Mouse (Mus musculus) midbrain, embryonic 13.5 days (tissue): Measurements from ENCODE around the gene Lrrc56. TPM values are rescaled to one million over a fixed set of nuclear protein-coding genes. Genes with fewer than 3 reads are reported as not detected.
A peak's percentile ranks its signal among the peaks of the same experiment; 100 is the strongest.

Experiments used
- ATAC-seq: fragments of 200-750 bp; cut with Nextera tagmentation; 2 replicates; pipeline ENCODE4 v1.8.0; 2017; ENCODE audit warnings: mild to moderate bottlenecking, moderate TSS enrichment, moderate library complexity
- H3K27ac ChIP-seq: fragments of 300-500 bp; sonication (generic); 2 replicates; pipeline ENCODE4 v1.5.1; 2015; ENCODE audit warnings: inconsistent platforms, mild to moderate bottlenecking, moderate library complexity
- H3K27me3 ChIP-seq: fragments of 300-500 bp; sonication (generic); 2 replicates; pipeline ENCODE4 v1.6.1; 2015; ENCODE audit warnings: mild to moderate bottlenecking, inconsistent platforms
- H3K36me3 ChIP-seq: fragments of 300-500 bp; sonication (generic); 2 replicates; pipeline ENCODE4 v1.6.1; 2015; ENCODE audit warnings: mild to moderate bottlenecking, inconsistent platforms
- H3K4me1 ChIP-seq: fragments of 300-500 bp; sonication (generic); replicated peaks from 2 replicates; pipeline ENCODE4 v1.6.1; 2015; ENCODE audit warnings: inconsistent platforms
- H3K4me2 ChIP-seq: fragments of 300-500 bp; sonication (generic); replicated peaks from 2 replicates; pipeline ENCODE4 v1.6.1; 2015; ENCODE audit warnings: moderate library complexity, mild to moderate bottlenecking, inconsistent platforms
- H3K4me3 ChIP-seq: fragments of 300-500 bp; sonication (generic); replicated peaks from 2 replicates; pipeline ENCODE4 v1.5.1; 2015; ENCODE audit warnings: mild to moderate bottlenecking, inconsistent platforms
- H3K9ac ChIP-seq: fragments of 300-500 bp; sonication (generic); replicated peaks from 2 replicates; pipeline ENCODE4 v1.6.1; 2015; ENCODE audit warnings: mild to moderate bottlenecking, inconsistent platforms
- H3K9me3 ChIP-seq: fragments of 300-500 bp; sonication (generic); 2 replicates; pipeline ENCODE4 v1.6.1; 2016; ENCODE audit warnings: mild to moderate bottlenecking, inconsistent platforms
- WGBS: fragments of 180-500 bp; shearing (Covaris S2); methylation state at CpG from one replicate; pipeline ENCODE4 v1.1.7; 2015; 5-methylcytosine and 5-hydroxymethylcytosine counted together
- polyA plus RNA-seq: library from polyadenylated mRNA; unstranded; fragments of >200 nt; fragmentation: Nextera tagmentation; extraction: Ambion mirVana; gene quantifications from 2 replicates; pipeline ENCODE4 v1.2.1, GENCODE M21; 2015

Gene Lrrc56
- polyA plus RNA-seq, 1 experiment from 2014 or later = 13.9 TPM

DNA sequence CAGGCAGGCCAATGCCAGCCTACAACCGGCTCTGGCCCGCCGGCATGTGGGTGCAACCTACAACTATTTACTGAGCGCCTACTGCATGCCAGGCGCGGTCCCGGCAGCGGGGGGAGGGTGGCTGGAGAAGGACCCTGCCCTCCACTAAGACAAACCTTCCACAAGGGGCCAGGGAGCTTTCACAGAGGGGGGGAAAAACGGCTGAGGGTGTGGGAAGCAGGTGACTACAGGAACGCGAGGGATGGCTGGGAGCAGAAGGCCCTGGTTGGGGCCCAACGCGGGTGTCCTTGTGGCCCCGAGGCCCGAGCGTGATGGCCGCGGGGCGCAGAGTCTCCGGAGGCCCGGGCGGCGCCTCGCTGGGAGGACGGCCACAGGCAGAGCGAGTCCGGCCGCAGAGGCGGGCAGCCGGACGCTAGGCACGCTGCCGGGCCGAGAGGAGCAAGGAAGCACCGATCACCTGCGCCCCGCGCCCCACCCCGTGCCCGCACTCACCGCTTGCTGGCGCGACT, 555 bp upstream of the Lrrc56 start:
- H3K4me1 ChIP-seq = peaks cover 32% of the 10 kb centered on the region
- H3K27me3 ChIP-seq = no peaks in the 10 kb centered on the region
- H3K9me3 ChIP-seq = no peaks in the 10 kb centered on the region
- peak overlapping the region; percentile 77 for H3K4me3 ChIP-seq
- WGBS = 1% methylated on average over 42 of the region's 43 CpGs
- peak; percentile 67 for ATAC-seq
- peak overlapping the region; percentile 98 for H3K4me2 ChIP-seq
- peaks cover 38% of the 10 kb centered on the region for H3K36me3 ChIP-seq
- H3K27ac ChIP-seq = peak overlapping the region; percentile 83
- H3K9ac ChIP-seq = peak overlapping the region; percentile 97

DNA sequence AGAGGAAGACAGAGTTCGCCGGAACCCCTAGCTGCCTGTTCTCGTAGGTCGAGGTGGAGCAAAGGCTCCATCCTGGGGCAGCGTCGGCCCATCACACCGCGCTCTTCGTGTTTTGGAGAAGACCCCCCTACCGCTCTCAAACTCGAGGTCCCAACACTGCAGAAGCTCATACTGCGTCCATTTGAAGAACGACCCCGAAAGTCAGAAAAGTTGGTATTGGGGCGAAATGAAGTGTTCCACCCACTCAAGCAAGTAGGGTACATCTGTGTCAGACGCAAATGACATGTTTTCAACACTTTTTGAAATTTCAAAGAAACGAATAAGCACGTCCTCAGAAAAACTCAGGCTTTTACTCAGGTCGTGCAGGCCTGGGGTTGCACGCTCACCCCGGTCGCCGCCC, 452 bp downstream of the Lrrc56 start:
- Histone ChIP-seq H3K4me1 (peaks cover 32% of the 10 kb centered on the region), H3K9ac (peak overlapping the region; percentile 70), H3K27ac (peak overlapping the region; percentile 85), H3K4me3 (peak overlapping the region; percentile 77), H3K4me2 (peak overlapping the region; percentile 98), H3K27me3 (no peaks in the 10 kb centered on the region), H3K9me3 (no peaks in the 10 kb centered on the region), H3K36me3 (peaks cover 30% of the 10 kb centered on the region)
- WGBS = under 1% methylated on average over 23 of the region's 23 CpGs
- ATAC-seq = no peak

DNA sequence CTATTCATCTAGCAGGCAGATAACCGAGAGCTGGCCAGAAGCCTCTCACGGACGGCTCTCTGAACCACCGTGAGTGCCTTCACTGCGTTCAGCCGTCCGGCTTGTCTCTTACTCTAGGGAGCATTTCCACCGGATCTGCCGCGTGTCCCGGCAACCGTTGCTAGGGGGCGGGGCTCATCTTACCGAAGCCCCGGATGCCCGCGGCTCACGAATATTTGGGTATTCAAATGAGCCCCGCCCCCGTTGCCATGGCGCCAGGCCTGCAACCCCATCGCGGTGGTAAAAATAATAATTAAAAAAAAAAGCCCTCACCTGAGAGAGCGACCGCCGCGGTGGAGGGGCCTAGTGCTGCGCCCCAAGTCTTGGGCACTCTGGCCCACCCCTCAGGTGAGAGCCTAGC, 873 bp downstream of the Lrrc56 start:
- Histone ChIP-seq H3K4me1 (peaks cover 32% of the 10 kb centered on the region), H3K4me3 (peak overlapping the region; percentile 77), H3K27ac (peak overlapping the region; percentile 85), H3K9ac (peak overlapping the region; percentile 70), H3K36me3 (peaks cover 25% of the 10 kb centered on the region), H3K9me3 (no peaks in the 10 kb centered on the region), H3K4me2 (peak overlapping the region; percentile 98), H3K27me3 (no peaks in the 10 kb centered on the region)
- under 1% methylated on average over 28 of the region's 28 CpGs for WGBS
- peak; percentile 39 for ATAC-seq

- Histone ChIP-seq H3K27ac (no peak overlapping the region), H3K36me3 (peaks cover 16% of the 10 kb centered on the region), H3K9ac (no peak overlapping the region; the same call in 1 of the 2 replicates), H3K4me2 (peak overlapping the region; percentile 98), H3K9me3 (no peaks in the 10 kb centered on the region), H3K27me3 (no peaks in the 10 kb centered on the region), H3K4me3 (peak overlapping the region; percentile 77; the same call in 1 of the 2 replicates), H3K4me1 (peaks cover 32% of the 10 kb centered on the region)
- WGBS = 96% methylated on average over 2 of the region's 2 CpGs
- ATAC-seq = no peak
Measured at GRCm38 (mm10) chr7:141195754-141196153, 1.8 kb downstream of the Lrrc56 start.

DNA sequence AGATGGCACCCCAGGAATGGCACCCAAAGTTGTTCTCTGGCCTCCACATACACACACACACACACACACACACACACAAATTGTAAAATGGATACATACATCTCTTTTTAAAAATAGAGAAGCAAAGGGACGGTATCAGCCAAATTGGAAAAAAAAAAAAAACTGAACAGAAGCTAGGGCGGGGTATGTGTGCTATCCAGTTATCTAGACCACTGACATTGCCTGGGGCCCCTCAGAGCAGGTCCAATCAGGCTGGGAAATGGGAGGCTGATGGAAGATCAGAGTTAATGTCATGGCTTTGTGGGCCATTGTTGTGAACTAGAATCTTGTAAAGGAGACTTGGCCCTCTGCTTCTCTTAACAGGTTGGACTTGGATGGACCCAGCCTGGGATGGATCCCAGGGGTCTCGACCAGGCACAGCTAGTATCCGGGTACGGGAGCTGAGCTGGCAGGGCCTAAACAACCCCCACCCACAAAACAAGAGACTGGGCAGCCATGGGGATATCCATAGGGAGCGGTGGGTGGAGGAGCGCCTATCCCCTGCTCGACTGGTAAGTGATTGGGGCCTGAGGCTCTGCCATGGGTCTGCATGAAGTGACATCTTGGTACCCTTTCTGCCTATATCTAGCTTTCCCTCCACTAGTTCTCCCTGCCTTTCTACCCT, 2.8 kb downstream of the Lrrc56 start:
- ATAC-seq = no peak
- no peak overlapping the region for H3K4me2 ChIP-seq
- no peak overlapping the region for H3K27ac ChIP-seq
- H3K27me3 ChIP-seq = no peaks in the 10 kb centered on the region
- 93% methylated on average over 8 of the region's 8 CpGs for WGBS
- H3K4me1 ChIP-seq = peaks cover 30% of the 10 kb centered on the region
- no peaks in the 10 kb centered on the region for H3K9me3 ChIP-seq
- peaks cover 6% of the 10 kb centered on the region for H3K36me3 ChIP-seq
- no peak overlapping the region for H3K9ac ChIP-seq
- H3K4me3 ChIP-seq = no peak overlapping the region

- Histone ChIP-seq H3K27me3 (no peaks in the 10 kb centered on the region), H3K9me3 (no peaks in the 10 kb centered on the region), H3K4me1 (peaks cover 16% of the 10 kb centered on the region), H3K4me2 (no peak overlapping the region), H3K27ac (no peak overlapping the region), H3K9ac (no peak overlapping the region), H3K4me3 (no peak overlapping the region), H3K36me3 (no peaks in the 10 kb centered on the region)
- no peak for ATAC-seq
- WGBS = 97% methylated on average over 4 of the region's 4 CpGs
Measured at GRCm38 (mm10) chr7:141198121-141198520, 4.2 kb downstream of the Lrrc56 start.

DNA sequence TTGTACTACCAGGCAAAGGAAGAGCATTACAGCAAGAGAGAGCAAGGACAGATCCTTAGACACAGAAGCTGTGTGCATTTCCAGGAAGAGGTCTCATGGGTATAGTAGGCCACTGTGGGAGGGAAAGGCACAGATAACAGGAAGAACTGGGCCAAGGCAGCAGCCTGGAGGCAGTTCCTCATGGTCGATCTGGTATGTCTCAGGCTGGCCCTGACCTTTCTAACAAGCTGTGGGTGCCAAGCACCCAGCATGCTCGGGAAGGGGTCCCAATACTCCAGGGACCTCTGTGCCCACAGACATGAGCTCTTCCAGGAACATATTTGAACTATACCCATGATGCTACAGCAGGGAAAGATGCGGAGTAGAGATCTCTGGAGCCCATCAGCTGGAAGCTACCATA, 10.6 kb downstream of the Lrrc56 start:
- 88% methylated on average over 3 of the region's 3 CpGs for WGBS
- Histone ChIP-seq H3K27me3 (no peaks in the 10 kb centered on the region), H3K9me3 (no peaks in the 10 kb centered on the region), H3K36me3 (0 out of 2 replicates have a peak, but pooled peaks cover 3% of the 10 kb centered on the region), H3K4me2 (no peak overlapping the region), H3K4me1 (no peaks in the 10 kb centered on the region), H3K27ac (no peak overlapping the region), H3K9ac (no peak overlapping the region), H3K4me3 (no peak overlapping the region)
- ATAC-seq = no peak

DNA sequence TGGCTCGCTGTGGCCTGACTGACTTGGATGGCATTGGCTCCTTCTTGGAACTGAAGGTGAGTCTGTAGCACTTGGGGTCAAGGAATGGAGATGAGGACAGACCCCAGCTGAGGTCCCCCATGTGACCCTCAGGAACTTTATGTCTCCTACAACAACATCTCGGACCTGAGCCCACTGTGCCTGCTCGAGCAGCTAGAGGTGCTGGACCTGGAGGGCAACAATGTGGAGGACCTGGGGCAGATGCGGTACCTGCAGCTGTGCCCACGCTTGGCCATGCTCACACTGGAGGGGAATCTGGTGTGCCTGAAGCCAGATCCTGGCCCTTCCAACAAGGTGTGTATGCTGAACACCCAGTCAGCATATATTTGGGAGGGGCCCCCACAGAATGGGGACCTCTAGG, 11.5 kb downstream of the Lrrc56 start:
- Histone ChIP-seq H3K4me3 (no peak overlapping the region), H3K4me1 (no peaks in the 10 kb centered on the region), H3K27me3 (no peaks in the 10 kb centered on the region), H3K27ac (no peak overlapping the region), H3K9ac (no peak overlapping the region), H3K9me3 (no peaks in the 10 kb centered on the region), H3K36me3 (0 out of 2 replicates have a peak, but pooled peaks cover 3% of the 10 kb centered on the region), H3K4me2 (no peak overlapping the region)
- 93% methylated on average over 5 of the region's 5 CpGs for WGBS
- ATAC-seq = no peak

GRCm38 (mm10) chr7:141206182-141206937, 12.4 kb downstream of the Lrrc56 start:
- Histone ChIP-seq H3K4me2 (no peak overlapping the region), H3K9ac (no peak overlapping the region), H3K36me3 (0 out of 2 replicates have a peak, but pooled peaks cover 3% of the 10 kb centered on the region), H3K4me1 (no peaks in the 10 kb centered on the region), H3K9me3 (no peaks in the 10 kb centered on the region), H3K27ac (no peak overlapping the region), H3K4me3 (no peak overlapping the region), H3K27me3 (no peaks in the 10 kb centered on the region)
- ATAC-seq = no peak
- WGBS = 93% methylated on average over 18 of the region's 18 CpGs

- no peak overlapping the region for H3K4me3 ChIP-seq
- H3K36me3 ChIP-seq = 0 out of 2 replicates have a peak, but pooled peaks cover 3% of the 10 kb centered on the region
- H3K4me1 ChIP-seq = peaks cover 3% of the 10 kb centered on the region
- no peaks in the 10 kb centered on the region for H3K9me3 ChIP-seq
- H3K27ac ChIP-seq = no peak overlapping the region
- WGBS = 61% methylated on average over 3 of the region's 3 CpGs
- ATAC-seq = no peak
- no peaks in the 10 kb centered on the region for H3K27me3 ChIP-seq
- H3K9ac ChIP-seq = no peak overlapping the region
- H3K4me2 ChIP-seq = no peak overlapping the region
Measured at GRCm38 (mm10) chr7:141209526-141209925, 15.6 kb downstream of the Lrrc56 start.

- Histone ChIP-seq H3K9me3 (no peaks in the 10 kb centered on the region), H3K4me3 (no peak overlapping the region), H3K36me3 (0 out of 2 replicates have a peak, but pooled peaks cover 3% of the 10 kb centered on the region), H3K4me2 (no peak overlapping the region), H3K27me3 (no peaks in the 10 kb centered on the region), H3K9ac (no peak overlapping the region), H3K27ac (no peak overlapping the region), H3K4me1 (peaks cover 9% of the 10 kb centered on the region)
- ATAC-seq = no peak
- 92% methylated on average over 12 of the region's 12 CpGs for WGBS
Measured at GRCm38 (mm10) chr7:141210137-141210536, 16.2 kb downstream of the Lrrc56 start.

DNA sequence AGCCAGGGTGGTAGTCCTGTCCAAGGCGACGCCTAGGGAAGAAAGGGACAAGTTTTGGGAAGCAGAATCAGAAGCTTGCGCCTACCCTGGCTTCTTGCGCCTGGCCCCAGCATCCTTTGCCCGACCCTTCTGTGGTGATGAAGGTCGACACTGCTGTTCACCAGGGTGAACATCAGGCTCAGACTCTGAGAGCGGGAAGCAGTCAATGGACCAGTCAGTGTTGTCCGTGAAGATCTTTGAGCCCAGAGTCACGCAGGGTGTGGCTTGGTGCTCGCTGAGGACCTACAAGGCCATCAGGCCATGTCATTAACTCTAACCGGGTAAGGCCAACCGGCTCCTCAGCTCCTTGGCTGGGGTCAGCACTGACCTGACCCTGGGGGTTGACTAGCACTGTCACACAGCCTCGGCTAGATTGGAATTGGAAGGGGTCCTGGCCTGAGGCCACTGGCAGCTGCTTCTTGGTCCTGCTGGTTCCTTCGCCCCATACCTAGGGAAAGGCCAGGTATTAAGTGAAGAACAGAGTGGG, 16.7 kb downstream of the Lrrc56 start:
- H3K36me3 ChIP-seq = 0 out of 2 replicates have a peak, but pooled peaks cover 1% of the 10 kb centered on the region

More for the DNA sequence above, 16.7 kb downstream of the Lrrc56 start:
- no peaks in the 10 kb centered on the region for H3K27me3 ChIP-seq
- H3K9ac ChIP-seq = no peak overlapping the region
- no peaks in the 10 kb centered on the region for H3K9me3 ChIP-seq
- no peak for ATAC-seq
- H3K4me2 ChIP-seq = no peak overlapping the region
- peaks cover 10% of the 10 kb centered on the region for H3K4me1 ChIP-seq
- H3K27ac ChIP-seq = no peak overlapping the region
- no peak overlapping the region for H3K4me3 ChIP-seq
- WGBS = 92% methylated on average over 14 of the region's 14 CpGs
